Mouse (Mus musculus) thymus, postnatal 36 days (tissue): ENCODE results near the gene Dbn1.

Source experiments
- DNase-seq, 2 experiments: peaks; one replicate each; pipeline ENCODE4 v3.0.0; 2022; ENCODE audit warnings: mixed read lengths in 2 of 2

Gene Dbn1

GRCm38 (mm10) chr13:55487578-55488498, at the start of gene Dbn1:
Dbn1 (minus strand) TSS chr13:55488111.
- no peak for DNase-seq

- peak; percentile 99 for DNase-seq
Measured at GRCm38 (mm10) chr13:55536194-55537175, 48.6 kb upstream of the Dbn1 start, which contains the start of gene Ddx41. Ddx41 (minus strand) TSS chr13:55536658.

GRCm38 (mm10) chr13:55535796-55536193, 47.9 kb upstream of the Dbn1 start:
- no peak for DNase-seq

GRCm38 (mm10) chr13:55535191-55535590, 47.3 kb upstream of the Dbn1 start:
- DNase-seq: no peak

GRCm38 (mm10) chr13:55529198-55529915, 41.4 kb upstream of the Dbn1 start, which contains the start of gene Dok3:
Dok3 (minus strand) TSS chr13:55529296.
- DNase-seq: no peak

GRCm38 (mm10) chr13:55527834-55528772, 40.2 kb upstream of the Dbn1 start:
- no peak for DNase-seq

- DNase-seq: no peak
Measured at GRCm38 (mm10) chr13:55527212-55527611, 39.3 kb upstream of the Dbn1 start.

GRCm38 (mm10) chr13:55525733-55526553, 38.0 kb upstream of the Dbn1 start:
- no peak for DNase-seq

GRCm38 (mm10) chr13:55523951-55524600, 36.2 kb upstream of the Dbn1 start:
- DNase-seq: no peak

GRCm38 (mm10) chr13:55523278-55523677, 35.4 kb upstream of the Dbn1 start:
- no peak for DNase-seq

- no peak for DNase-seq
Measured at GRCm38 (mm10) chr13:55522730-55523129, 34.8 kb upstream of the Dbn1 start.

- DNase-seq: no peak
Measured at GRCm38 (mm10) chr13:55519606-55520005, 31.7 kb upstream of the Dbn1 start.

- peak; percentile 75 to 82 for DNase-seq
Measured at GRCm38 (mm10) chr13:55516955-55517354, 29.0 kb upstream of the Dbn1 start.

GRCm38 (mm10) chr13:55513828-55514227, 25.9 kb upstream of the Dbn1 start:
- no peak for DNase-seq

- peak; percentile 82 to 86 for DNase-seq
Measured at GRCm38 (mm10) chr13:55513111-55513748, 25.3 kb upstream of the Dbn1 start, which contains the start of gene Pdlim7. Pdlim7 (minus strand) TSS chr13:55513676.

GRCm38 (mm10) chr13:55512379-55513031, 24.6 kb upstream of the Dbn1 start:
- DNase-seq: peak; percentile 23 to 35

GRCm38 (mm10) chr13:55511492-55511861, 23.6 kb upstream of the Dbn1 start:
- no peak for DNase-seq

GRCm38 (mm10) chr13:55510668-55511491, 23.0 kb upstream of the Dbn1 start:
- DNase-seq: no peak
